8 mouse cellular contexts compared by ENCODE assay signal in genomic region chr7:96834681-96835289, GRCm38 (mm10).
DNase-seq lines count a peak whose midpoint lies in the region; ATAC-seq lines count a peak whose summit lies in the region.

No protein-coding gene starts in this region.

- H3K4me1 ChIP-seq in hindbrain, embryonic 12.5 days, result peaks cover 29% of the 10 kb centered on the region

- no peaks in the 10 kb centered on the region for H3K27me3 ChIP-seq in hindbrain, embryonic 12.5 days

- no peaks in the 10 kb centered on the region for H3K9me3 ChIP-seq in hindbrain, embryonic 12.5 days (replicated peaks)

- 53% methylated on average over 6 of the region's 6 CpGs for WGBS in hindbrain, embryonic 12.5 days

- H3K36me3 ChIP-seq in hindbrain, embryonic 12.5 days, result peaks cover 4% of the 10 kb centered on the region; the same call in 1 of the 2 replicates

- H3K4me2 ChIP-seq in hindbrain, embryonic 12.5 days (replicated peaks), result no peak overlapping the region

- no peak overlapping the region for H3K4me3 ChIP-seq in hindbrain, embryonic 12.5 days

- ATAC-seq in hindbrain, embryonic 12.5 days (ENCODE audit: low FRiP score), result no peak
- no peak for ATAC-seq in frontal cortex, adult (ENCODE audit: low TSS enrichment)
- no peak for ATAC-seq in activated CD4-positive, CD25-positive, alpha-beta regulatory T cell, adult 4 months

- peak; percentile 39 for DNase-seq in embryo, embryonic 11.5 days (ENCODE audit: low read depth, low spot score)
- DNase-seq in embryo, embryonic 9.5 days (ENCODE audit: extremely low spot score), result no peak
- DNase-seq in right cerebral cortex, adult 18-20 months, result peak; percentile 39
- no peak for DNase-seq in right cerebral cortex, postnatal 36 days (ENCODE audit: low spot score in 2 of 2)
- peak; percentile 51 for DNase-seq in layer of hippocampus, adult 9-11 months

- no peak overlapping the region for H3K9ac ChIP-seq in hindbrain, embryonic 12.5 days

- peak overlapping the region; percentile 57; the same call in 1 of the 2 replicates for H3K27ac ChIP-seq in hindbrain, embryonic 12.5 days

Comparison
In these comparisons a context has a peak if more than half of its experiments do, and no peak if none do; other contexts are left out.
1. DNase-seq: peak in embryo, embryonic 11.5 days (single experiment), right cerebral cortex, adult 18-20 months (single experiment) and layer of hippocampus, adult 9-11 months (single experiment); none in embryo, embryonic 9.5 days (single experiment) and right cerebral cortex, postnatal 36 days (0 of 2).